Mouse (Mus musculus) layer of hippocampus, postnatal 36 days (tissue): ENCODE measurements around the gene Apobec3. TPM values are rescaled to one million over a fixed set of nuclear protein-coding genes. Genes with fewer than 3 reads are reported as not detected.
"Not testable (repeated sequence)": the region's sequence is repeated elsewhere in the genome, so short reads cannot be mapped to it uniquely, and the experiment has no call there.

ENCODE experiments used
- DNase-seq, 2 experiments: peaks; one replicate each; pipeline ENCODE4 v3.0.0; 2022
- total RNA-seq, 2 experiments: library from RNA; stranded (reverse); gene quantifications; 2 replicates each; pipeline ENCODE4 v1.2.3; 2021

Gene Apobec3
- total RNA-seq, 2 experiments from 2014 or later: 3.9 to 6.7 TPM

GRCm38 (mm10) chr15:79928316-79928715, 36.9 kb downstream of the Apobec3 start:
- DNase-seq: no peak

DNA sequence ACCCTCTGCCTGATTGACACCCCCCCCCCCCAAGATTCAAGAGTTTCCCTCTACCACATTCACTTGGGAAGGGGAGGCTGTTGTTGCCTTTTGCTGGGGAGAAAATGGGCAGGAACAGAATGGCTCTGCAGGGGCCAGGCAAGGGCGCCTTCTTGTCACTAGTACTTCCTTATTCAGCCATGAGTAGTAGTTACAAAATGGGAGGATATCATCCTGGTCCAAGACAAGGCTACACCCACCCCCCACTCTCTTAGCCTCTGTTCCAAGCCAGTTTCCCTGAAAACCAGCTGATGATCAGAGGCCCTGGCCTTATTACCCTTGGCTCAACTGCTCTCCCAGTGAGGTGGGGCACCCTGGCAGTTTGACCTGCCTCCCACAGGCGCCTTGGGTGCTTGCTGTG, 37.3 kb downstream of the Apobec3 start:
- no peak for DNase-seq

DNA sequence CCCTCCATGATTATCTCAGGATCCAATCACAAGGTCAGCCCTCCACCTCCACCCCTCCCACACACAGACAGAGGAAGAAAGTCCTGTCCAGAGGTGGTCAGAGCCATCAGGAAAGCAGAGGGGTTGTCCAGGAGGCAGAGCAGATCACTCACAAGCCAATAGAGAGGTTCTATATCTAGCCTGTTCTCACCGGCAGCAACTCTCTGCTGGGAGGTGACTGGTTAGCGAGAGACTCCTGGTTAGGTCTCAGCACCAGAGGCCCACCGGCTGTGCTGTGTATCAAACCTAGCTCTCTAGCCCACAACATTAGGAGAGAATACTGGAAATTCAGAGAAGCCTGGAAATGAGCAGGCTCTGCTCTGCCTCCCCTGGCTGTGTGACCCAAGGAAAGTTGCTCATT, 38.3 kb downstream of the Apobec3 start:
- no peak for DNase-seq

DNA sequence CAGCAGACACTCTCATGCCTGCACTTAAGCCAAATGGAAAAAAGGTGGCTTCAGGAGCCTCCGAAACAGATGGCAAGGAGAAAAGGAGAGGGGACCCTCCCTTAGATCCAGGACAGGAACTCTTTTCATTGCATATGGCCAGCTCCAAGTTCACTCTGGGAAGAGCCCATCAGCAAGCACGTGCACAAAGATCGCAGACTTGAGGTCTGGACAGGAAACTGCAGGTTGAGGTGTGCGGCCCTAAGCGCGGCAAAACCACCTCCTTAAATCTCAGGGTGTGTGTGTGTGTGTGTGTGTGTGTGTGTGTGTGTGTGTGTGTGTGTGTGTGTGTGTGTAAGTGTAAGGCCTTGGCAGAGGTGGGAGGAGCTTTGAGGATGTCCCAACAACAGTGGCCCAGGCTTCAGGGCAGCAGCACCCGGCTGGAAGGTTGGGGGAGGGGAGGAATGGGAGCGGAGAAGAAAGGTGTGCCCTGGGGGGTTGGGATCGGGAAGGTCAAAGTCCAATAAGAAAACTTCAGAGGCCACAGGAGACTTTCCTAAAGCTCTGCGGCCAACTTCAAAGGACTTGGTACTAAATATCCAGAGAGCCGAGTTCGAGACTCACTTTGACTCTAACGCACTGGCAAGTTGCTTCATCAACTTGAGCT, 40.2 kb downstream of the Apobec3 start:
- no peak for DNase-seq

GRCm38 (mm10) chr15:79932323-79932987, 41.0 kb downstream of the Apobec3 start:
- peak; percentile 90 to 91 for DNase-seq

DNA sequence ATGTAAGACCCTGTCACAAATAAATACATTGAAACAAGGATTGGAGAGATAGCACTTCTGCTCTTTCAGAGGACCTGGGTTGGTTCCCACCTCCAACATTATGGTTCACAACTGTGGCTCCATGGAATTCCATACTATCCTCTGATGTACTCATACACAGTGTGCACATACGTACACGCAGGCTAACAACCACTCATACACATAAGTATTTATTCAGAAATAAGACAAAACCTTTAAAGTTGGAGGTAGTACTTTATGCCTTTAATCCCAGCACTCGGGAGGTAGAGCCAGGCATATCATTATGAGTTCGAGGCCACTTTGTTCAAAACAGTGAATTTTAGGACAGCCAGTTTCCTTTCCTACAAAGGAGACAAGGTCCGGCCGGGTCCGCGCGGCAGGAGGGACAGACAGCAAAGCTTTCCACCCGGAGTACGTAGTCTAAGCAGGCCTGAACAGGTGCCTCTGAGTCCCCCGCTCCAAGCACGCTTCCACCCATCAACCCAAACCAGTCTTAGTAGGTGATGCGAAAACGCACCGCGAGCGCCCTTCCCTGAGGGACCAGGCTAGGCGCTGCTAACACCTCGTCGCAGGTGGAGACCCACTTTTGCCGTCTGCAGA, 41.7 kb downstream of the Apobec3 start:
- no peak for DNase-seq

DNA sequence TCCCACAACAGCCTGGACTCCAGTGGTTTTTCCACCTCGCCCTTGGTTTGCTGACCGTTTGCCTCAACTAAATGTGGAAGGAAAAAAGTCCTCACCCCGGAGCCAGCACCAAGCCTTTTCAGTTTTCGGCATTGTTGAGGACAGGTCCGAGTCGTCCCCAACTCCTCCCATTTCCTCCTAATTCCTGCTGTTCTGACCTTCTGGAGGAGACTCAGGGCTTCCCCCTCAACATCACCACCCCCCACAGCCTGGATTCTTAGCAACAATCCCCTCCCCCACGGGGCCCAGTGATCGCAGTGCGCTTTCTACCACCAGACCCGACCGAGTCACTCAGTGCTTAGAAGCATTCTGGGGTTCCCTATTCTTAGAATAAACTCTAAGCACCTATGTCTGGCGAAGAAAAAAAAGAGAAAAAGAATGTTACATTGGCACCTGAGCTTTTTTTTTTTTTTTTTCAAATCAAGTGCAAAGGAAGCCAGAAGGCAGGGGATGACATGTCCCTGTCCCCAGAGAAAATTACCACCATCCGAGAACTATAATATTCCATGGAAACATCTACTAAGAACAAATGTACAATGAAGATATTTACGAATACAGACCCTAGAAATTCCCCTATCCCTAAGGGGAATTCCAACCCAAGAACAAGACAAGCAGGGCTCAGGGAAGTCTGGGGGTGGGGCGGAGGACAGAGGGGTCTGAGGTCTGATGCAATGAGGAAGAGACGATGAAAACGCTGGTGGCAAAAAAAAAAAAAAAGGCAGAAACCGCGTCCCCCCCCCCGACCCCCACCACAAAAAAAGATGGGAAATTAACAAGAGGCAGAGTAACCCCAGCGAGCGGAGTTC, 42.4 kb downstream of the Apobec3 start:
- no peak for DNase-seq

DNA sequence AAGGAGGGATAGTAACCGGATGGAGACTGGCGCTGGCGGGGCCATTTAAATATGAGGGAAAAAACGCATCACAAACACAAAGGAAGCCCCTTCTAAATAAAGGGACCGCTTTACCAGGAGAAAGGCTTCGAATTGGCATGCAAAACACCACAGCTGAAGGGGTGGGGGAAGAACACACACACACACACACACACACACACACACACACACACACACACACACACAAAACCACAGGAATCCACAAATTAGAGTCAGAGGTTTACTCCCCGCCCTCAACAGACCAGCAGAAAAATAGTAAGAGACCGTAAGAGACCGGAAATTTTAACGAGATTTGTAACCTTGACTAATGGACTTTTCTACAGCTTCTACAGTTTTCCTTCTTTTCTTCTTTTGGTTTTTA, 43.3 kb downstream of the Apobec3 start:
- DNase-seq: no peak

DNA sequence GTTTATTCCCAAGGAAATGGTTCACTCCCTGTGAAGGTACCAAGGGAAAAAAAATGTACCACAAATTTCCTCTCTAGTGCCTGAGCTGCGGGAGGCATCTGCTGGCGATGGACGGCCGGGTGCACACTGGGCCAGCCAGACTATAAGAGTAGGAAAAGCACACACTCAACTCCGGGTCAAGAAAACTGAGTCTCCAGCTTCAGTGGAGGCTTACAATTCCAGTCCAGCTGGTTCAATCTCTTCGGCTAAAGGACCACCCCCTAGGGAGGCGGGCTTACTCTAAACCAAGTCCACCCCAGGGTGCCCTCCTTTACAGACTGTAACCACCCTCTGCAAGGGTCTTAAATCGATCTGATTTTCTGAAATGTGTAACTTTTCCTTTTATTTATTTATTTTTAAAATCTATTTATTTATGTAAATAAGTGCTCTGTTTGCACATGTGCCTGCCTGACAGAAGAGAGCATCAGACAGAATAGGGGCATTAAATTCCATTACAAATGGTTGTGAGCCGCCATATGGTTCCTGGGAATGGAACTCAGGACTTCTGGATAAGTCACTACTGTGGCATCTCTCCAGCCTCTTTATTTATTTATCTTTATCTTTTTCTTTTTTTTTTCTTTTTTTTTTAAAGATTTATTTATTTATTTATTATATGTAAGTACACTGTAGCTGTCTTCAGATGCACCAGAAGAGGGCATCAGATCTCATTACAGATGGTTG, 44.4 kb downstream of the Apobec3 start:
- DNase-seq: no peak

DNA sequence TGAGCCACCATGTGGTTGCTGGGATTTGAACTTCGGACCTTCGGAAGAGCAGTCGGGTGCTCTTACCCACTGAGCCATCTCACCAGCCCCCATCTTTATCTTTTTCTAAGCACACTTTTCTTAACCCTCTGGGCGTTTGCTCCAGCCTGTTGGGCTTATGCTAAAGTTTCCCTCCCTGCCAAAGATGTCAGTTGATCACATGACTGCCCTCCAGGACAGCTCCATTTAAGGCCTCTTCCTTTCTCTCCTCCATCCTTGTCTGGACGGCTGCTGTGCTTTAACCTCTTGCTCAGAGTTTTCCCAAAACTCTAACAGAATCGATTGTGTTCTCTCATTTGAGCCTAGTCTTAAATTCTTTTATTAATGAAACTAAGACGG, 44.9 kb downstream of the Apobec3 start:
- no peak for DNase-seq

- no peak for DNase-seq
Measured at GRCm38 (mm10) chr15:79939020-79939419, 47.6 kb downstream of the Apobec3 start.

DNA sequence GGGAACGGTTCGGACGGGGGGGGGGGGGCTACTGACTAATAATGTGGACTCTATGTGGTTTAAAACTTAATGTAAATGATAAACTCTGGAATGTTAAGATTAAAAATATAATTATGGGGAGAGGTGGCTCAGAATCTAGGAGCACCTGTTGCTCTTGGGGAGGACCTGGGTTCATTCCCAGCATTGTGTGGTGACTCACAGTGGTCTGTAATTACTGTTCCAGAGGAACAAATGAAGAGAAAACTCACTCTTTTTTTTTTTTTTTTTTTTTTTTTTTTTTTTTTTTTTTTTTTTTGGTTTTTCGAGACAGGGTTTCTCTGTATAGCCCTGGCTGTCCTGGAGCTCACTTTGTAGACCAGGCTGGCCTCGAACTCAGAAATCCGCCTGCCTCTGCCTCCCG, 48.0 kb downstream of the Apobec3 start:
- DNase-seq: not testable (repeated sequence)

DNA sequence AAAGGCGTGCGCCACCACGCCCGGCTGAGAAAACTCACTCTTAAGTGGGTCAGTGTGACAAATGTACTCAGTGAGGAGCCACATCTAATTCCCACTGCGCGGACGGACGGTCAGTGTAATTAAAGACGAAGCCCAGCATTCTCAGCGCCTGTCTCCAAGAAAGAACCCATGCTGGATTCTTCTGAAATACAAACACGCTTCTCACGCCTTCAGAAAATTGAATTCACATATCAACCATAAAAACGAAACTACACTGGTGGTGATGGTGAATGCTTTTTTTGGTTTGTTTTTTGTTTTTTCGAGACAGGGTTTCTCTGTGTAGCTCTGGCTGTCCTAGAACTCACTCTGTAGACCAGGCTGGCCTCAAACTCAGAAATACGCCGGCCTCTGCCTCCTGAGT, 48.5 kb downstream of the Apobec3 start:
- DNase-seq: no peak

- DNase-seq: no peak
Measured at GRCm38 (mm10) chr15:79940932-79941331, 49.5 kb downstream of the Apobec3 start.

GRCm38 (mm10) chr15:79942541-79942940, 51.1 kb downstream of the Apobec3 start:
- no peak for DNase-seq

- no peak for DNase-seq
Measured at GRCm38 (mm10) chr15:79943584-79943983, 52.1 kb downstream of the Apobec3 start.

DNA sequence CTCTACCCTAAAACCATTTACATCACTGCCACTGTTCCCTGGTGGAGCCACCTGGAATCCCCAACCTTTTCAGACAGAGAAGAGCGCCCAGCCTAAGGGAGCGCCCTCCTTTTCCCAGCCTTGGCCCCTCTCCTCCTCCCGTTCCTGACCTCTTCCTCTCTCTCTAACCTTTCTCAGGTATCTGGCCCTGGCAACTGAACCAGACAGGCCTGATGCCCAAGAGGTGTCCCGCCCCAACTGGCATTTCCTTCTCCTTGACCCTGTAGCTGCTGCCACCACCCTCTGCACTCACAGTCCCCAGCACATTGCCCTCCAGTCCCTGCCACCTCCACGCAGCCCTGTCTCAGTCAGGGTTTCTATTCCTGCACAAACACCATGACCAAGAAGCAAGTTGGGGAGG, 53.5 kb downstream of the Apobec3 start:
- no peak for DNase-seq

GRCm38 (mm10) chr15:79946022-79946421, 54.6 kb downstream of the Apobec3 start:
- peak; percentile 83 to 88 for DNase-seq

- no peak for DNase-seq
Measured at GRCm38 (mm10) chr15:79946790-79947189, 55.3 kb downstream of the Apobec3 start.

DNA sequence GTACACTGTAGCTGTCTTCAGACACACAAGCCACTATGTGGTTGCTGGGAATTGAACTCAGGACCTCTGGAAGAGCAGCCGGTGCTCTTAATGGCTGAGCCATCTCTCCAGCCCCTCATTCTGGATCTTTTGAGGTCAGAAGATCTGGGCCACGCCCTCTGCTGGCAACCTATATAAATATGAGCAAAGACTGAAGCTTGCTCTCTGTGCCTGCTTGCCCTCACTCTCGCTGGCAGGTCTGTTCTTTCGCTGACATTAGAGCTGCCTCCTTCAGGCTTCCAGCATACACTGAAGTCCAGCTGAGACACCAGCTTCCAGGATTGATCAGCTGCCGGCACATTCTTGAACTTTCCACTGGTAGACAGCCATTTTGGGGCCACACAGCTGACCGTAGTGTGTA, 56.2 kb downstream of the Apobec3 start:
- no peak for DNase-seq

- no peak for DNase-seq
Measured at GRCm38 (mm10) chr15:79950250-79951025, 59.0 kb downstream of the Apobec3 start.

DNA sequence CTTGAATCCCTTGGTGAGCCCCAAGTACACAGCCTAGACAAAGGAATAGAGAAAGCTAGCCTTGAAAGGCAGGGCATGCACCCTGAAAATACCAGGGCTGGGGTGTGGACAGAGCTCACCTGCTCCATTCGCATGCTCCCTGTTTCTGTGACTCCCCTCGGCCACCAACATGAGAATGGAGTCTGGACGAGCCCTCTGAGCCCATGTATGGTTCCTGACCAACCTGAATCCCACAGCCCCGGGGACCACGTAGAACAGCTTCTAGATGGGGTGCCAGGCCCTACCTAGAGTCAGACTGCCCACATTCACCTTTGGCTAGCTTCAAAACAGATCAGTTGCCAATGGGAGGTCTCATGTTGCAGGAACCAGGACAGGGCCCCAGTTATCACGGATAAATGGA, 59.8 kb downstream of the Apobec3 start:
- no peak for DNase-seq
